Mouse (Mus musculus) erythroblast, embryonic 14.5 days (primary cell): ENCODE measurements around the gene Tor3a. TPM values are rescaled to one million over a fixed set of nuclear protein-coding genes. Genes with fewer than 3 reads are reported as not detected.

ENCODE experiments used
- H3K27me3 ChIP-seq: 2 replicates; pipeline ENCODE4 v1.6.1; 2012; ENCODE audit warnings: inconsistent platforms; ENCODE audit not compliant: control insufficient read depth
- H3K36me3 ChIP-seq: 2 replicates; pipeline ENCODE4 v1.6.1; 2012; ENCODE audit warnings: mild to moderate bottlenecking, inconsistent platforms; ENCODE audit not compliant: control insufficient read depth
- H3K4me1 ChIP-seq: 2 replicates; pipeline ENCODE4 v1.6.1; 2012; ENCODE audit warnings: inconsistent platforms; ENCODE audit not compliant: control insufficient read depth
- H3K4me3 ChIP-seq: replicated peaks from 2 replicates; pipeline ENCODE3; 2012; ENCODE audit warnings: moderate library complexity, mild to moderate bottlenecking, inconsistent platforms
- H3K9me3 ChIP-seq: 2 replicates; pipeline ENCODE4 v1.6.1; 2012; ENCODE audit warnings: low read length, inconsistent platforms, mixed read lengths; ENCODE audit not compliant: control insufficient read depth
- GATA1 ChIP-seq: IDR thresholded peaks from 2 replicates; pipeline ENCODE4 v1.6.1; 2012; ENCODE audit warnings: low read length, inconsistent platforms, mixed read lengths
- TAL1 ChIP-seq: IDR thresholded peaks from 3 replicates; pipeline ENCODE4 v1.6.1; 2012; ENCODE audit warnings: low read length, inconsistent platforms, mixed read lengths
- polyA plus RNA-seq: library from polyadenylated mRNA; stranded (reverse); fragments of >175 nt; gene quantifications from 2 replicates; pipeline ENCODE4 v1.2.3, GENCODE M21; 2012

The Tor3a gene
- 0.05 TPM in 1 of 2 replicates, not detected in the other for polyA plus RNA-seq

DNA sequence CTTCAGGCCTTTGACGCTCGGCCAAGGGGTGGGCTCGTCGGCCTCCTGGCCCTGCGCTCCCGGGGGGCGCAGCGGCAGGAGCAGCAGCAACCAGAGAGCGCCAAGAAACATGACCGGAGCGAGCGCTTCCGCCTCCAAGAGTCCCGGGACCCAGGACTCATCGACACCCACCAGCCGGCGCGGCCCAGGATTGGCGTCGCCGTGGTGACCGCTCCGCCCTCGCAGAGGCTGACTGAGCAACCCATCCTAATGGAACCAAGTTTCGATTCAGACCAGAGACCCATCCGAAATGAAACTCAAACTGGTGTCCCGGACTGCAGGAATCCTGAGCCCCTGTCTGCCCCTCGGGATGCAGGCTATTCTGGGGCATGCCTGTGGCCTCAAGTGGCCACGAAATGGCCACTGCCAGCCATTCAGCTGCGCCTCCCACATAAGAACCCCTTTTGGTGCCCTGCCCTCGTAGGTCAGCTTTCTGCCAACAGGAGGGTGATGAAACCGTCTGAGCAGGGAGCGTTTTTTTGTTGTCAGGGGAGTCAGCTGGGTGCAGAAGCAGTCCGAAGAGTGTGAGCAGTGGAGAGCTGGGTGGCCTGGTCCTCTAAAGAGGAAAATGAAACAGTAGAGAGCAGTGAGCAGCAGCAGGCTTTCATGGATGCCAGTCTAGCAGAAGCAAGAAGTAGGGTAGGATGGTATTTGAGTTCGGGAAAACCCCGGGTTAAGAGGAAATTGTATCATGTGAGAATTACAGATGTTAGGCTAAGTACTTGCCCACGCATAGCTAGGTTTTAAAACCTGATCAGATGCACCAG is at the start of gene Tor3a:
Gene Tor3a, minus strand, starts transcription at position 162 of the 806 bp plus-strand sequence.
- Histone ChIP-seq H3K9me3 (no peaks in the 10 kb centered on the region), H3K4me3 (peak within 1 kb of the TSS; percentile 72), H3K27me3 (peaks cover 25% of the 10 kb centered on the region), H3K36me3 (peaks cover 5% of the 10 kb centered on the region), H3K4me1 (peaks cover 28% of the 10 kb centered on the region)
- TF ChIP-seq GATA1 (no peak), TAL1 (no peak)

DNA sequence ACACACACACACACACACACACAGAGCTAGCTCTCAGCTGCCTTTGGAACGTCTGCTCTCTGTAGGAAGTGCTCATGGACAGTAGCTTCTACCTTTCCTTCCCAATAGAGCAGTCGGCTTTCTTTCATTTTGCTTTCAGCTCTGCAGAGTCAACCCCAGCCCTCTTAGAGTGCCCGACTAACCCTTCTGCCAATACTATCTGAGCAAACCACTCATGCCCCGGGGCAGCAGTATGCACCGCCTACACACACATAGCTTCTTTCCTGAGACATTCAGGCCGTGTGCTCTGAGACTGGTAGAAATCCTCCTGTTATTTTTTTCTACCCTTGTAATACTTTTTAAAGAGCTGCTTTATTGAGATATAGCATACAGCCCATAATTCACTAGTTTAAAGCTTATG is 47.9 kb upstream of the Tor3a start:
- H3K36me3 ChIP-seq: no peaks in the 10 kb centered on the region
- H3K4me1 ChIP-seq: peaks cover 46% of the 10 kb centered on the region
- H3K4me3 ChIP-seq: no peak overlapping the region
- H3K9me3 ChIP-seq: no peaks in the 10 kb centered on the region
- no peak for TF ChIP-seq GATA1
- no peak for TF ChIP-seq TAL1
- H3K27me3 ChIP-seq: 0 out of 2 replicates have a peak, but pooled peaks cover 2% of the 10 kb centered on the region

DNA sequence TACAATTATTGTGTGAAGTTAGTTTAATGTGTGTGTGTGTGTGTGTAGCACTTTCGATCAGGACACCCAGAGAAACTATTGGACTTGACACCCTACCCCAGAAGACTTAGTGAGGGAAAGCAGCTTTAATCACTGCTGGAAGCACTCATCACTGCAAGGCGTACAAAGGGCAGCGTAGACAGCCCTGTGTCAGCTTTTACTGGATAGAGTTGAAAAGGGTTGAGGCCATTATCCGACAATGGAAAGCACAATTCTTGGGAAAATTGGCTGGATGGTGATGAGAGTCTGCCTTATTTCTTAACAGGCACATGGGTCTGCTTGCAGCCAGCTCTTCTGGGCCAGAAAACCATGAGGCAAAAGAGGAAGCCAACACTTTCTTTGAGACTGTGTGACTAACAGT is 45.9 kb upstream of the Tor3a start:
- Histone ChIP-seq H3K9me3 (no peaks in the 10 kb centered on the region), H3K36me3 (peaks cover 12% of the 10 kb centered on the region), H3K27me3 (0 out of 2 replicates have a peak, but pooled peaks cover 2% of the 10 kb centered on the region), H3K4me3 (no peak overlapping the region), H3K4me1 (peaks cover 55% of the 10 kb centered on the region)
- TF ChIP-seq GATA1 (no peak), TAL1 (no peak)

DNA sequence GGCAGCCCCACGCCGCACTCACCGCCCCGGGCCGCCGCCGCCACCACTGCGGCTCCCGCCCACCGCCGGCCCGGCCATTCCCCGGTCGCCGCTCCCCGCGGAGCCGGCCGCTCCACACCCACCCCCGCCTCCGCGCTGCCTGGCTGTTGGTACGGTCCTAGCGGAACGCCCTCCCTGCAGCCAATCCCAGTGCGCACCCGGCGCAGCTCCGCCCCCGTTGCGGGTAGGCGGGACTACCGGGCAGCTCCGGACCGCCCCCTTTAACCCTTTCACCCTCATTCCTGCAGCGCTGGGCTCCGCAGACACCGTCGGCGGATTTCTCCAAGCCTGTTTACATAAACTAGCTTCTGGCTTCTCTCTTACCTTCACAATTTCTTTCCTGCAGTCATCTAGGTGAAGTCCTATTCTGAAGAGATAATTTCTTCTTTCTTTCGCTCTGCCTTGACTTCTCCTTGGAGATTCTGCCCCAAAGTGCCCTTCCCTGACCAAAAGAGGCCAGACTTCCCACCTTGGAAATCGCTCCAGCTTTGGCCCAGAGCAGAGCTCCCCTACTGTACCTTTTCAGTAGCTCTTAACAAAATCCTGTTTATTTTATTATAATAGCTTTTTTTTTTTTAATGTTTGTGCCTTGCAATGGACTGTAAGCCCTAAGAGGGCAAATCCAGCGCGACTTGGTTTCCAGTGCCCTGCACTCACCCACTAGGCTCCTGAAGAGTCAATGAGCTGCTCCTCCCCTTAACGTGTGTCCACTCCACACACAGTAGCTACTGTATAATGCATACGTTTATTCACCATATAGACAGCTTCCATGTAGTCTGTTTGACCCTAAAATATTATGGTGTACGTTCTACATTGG is 45.0 kb upstream of the Tor3a start, which contains the start of gene Fam20b:
Gene Fam20b, minus strand, starts transcription at position 137 of the 856 bp plus-strand sequence.
- H3K36me3 ChIP-seq: peaks cover 17% of the 10 kb centered on the region
- H3K27me3 ChIP-seq: 0 out of 2 replicates have a peak, but pooled peaks cover 2% of the 10 kb centered on the region
- no peak for TF ChIP-seq TAL1
- TF ChIP-seq GATA1: no peak
- H3K9me3 ChIP-seq: no peaks in the 10 kb centered on the region
- peak within 1 kb of the TSS; percentile 93 for H3K4me3 ChIP-seq
- H3K4me1 ChIP-seq: peaks cover 55% of the 10 kb centered on the region

DNA sequence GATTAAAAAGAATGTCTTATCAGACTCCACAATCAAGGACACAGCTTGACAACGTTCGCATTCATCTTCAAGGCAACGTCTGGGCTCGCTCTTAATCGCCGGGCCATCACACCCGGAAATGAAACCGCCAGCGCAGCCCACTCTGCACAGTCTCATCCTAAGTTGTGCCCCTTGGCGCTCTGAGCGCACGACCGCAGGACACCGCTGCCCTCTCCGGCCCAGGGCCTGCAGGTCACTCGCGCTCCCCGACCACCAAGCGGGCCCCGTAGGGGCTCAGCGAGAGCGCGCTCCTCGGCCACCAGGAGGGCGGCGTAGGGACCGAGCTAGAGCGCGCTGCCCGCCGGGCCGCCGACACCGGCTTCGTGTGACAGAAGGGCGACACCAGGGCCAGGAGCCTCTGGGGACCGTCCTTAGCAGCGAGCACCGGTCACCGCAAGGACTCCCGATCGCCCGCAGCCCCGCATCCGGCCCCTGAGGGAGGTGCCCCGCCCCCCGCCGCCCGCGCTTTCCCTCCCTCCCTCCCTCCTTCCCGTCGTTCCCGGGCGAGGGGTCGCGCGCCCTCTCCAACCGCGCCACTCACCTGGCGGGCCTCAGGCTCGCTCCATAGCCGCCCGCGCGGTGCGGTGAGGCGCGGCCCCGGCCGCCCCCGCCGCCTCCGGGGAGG is 44.3 kb upstream of the Tor3a start:
- TF ChIP-seq TAL1 (no peak), GATA1 (peak; percentile 77)
- Histone ChIP-seq H3K9me3 (no peaks in the 10 kb centered on the region), H3K4me1 (peaks cover 55% of the 10 kb centered on the region), H3K4me3 (peak overlapping the region; percentile 93), H3K36me3 (peaks cover 20% of the 10 kb centered on the region), H3K27me3 (no peaks in the 10 kb centered on the region)

DNA sequence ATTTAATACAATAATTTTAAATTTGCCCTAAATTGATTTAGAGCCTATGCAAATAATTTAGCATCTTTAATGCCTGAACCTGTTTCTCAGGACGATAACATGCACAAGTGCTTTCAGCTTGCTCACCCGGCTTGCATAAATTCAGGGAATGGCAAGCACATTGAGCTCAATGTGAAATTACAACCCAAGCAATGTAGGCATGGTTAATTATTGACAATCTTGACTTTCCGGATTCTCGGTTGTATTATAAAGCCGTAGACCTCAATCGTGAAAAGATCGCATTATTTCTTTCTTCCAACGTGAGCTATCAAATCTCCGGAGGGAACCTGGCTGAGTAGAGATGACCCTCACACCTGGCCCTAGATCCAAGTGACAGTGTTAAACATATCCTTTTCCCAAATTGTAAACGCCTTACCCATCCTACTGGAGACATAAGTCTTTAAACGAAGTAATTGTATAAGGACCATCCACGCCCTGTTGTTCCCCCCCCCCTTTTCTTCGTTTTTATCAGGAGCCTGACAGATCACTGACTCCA is 43.7 kb upstream of the Tor3a start:
- H3K27me3 ChIP-seq: no peaks in the 10 kb centered on the region
- peaks cover 54% of the 10 kb centered on the region for H3K4me1 ChIP-seq
- peaks cover 20% of the 10 kb centered on the region for H3K36me3 ChIP-seq
- TF ChIP-seq GATA1 (no peak), TAL1 (no peak)
- H3K4me3 ChIP-seq: peak overlapping the region; percentile 93
- no peaks in the 10 kb centered on the region for H3K9me3 ChIP-seq

DNA sequence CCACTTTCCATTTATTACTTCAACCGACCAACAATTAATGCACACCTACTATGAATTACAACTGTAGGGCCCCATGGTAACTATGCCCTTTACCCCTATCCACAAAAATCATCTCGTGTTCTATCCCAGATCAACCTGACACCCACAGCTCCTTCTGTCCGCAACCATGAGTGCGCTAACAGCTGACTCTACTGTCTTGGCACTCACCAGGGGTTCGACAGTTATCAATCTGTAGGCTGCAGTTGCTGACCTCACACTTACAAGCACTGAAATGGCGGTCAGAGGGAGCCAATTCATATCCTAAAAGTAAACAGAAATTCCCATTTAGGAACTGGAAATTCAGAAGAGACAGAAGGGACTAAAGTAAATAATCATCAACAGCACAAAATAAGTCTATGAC is 42.5 kb upstream of the Tor3a start:
- peaks cover 20% of the 10 kb centered on the region for H3K36me3 ChIP-seq
- TF ChIP-seq GATA1 (no peak), TAL1 (no peak)
- H3K4me1 ChIP-seq: peaks cover 42% of the 10 kb centered on the region
- H3K4me3 ChIP-seq: no peak overlapping the region
- H3K9me3 ChIP-seq: no peaks in the 10 kb centered on the region
- H3K27me3 ChIP-seq: no peaks in the 10 kb centered on the region

DNA sequence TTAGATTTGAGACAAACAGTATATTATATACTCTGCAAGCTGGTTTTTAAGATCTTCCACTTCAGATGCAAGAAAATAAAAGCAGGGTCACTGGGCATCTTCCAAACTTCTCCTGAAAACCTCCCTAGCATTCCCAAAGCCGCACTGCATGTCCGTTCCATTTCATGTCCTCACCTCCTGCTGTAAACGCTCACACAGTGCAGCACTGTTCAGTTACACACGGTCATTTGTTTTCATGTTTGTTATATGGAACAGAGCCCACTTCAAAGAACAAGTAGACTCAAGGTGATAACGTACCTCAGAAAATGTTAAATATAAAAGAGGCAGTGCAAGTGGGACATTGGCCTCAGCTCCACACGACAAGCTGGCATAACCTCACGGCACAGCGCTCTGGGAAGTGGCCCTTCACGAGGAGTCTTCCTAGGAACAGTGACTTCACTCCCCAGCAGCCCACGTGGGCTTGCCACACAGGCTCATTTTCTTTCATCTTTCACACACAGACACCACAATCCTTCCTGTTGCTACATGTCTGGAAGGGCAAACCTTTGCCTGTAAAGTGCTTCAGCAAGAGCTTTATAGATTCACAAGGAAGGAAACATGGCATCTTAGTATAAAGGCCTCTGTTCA is 36.4 kb upstream of the Tor3a start:
- peaks cover 11% of the 10 kb centered on the region for H3K4me1 ChIP-seq
- no peak overlapping the region for H3K4me3 ChIP-seq
- H3K27me3 ChIP-seq: no peaks in the 10 kb centered on the region
- TF ChIP-seq TAL1 (no peak), GATA1 (no peak)
- no peaks in the 10 kb centered on the region for H3K9me3 ChIP-seq
- H3K36me3 ChIP-seq: peaks cover 31% of the 10 kb centered on the region
